Mouse (Mus musculus) ES-E14 (cell line): ENCODE measurements around the gene Cuta. TPM values are rescaled to one million over a fixed set of nuclear protein-coding genes. Genes with fewer than 3 reads are reported as not detected.
"Not testable (repeated sequence)": the region's sequence is repeated elsewhere in the genome, so short reads cannot be mapped to it uniquely, and the experiment has no call there.

Source experiments
- DNase-seq: peaks from one replicate; pipeline ENCODE4 v3.0.0-alpha.2; 2013; ENCODE audit warnings: low read depth, low spot score
- H3K27ac ChIP-seq: 2 replicates; pipeline ENCODE4 v1.5.1; 2012; ENCODE audit warnings: low read depth, mild to moderate bottlenecking, low read length, moderate library complexity, mixed read lengths; ENCODE audit not compliant: poor library complexity, insufficient read depth, severe bottlenecking
- H3K36me3 ChIP-seq: 2 replicates; pipeline ENCODE4 v1.6.1; 2012; ENCODE audit warnings: mild to moderate bottlenecking, low read length, moderate library complexity, mixed read lengths; ENCODE audit not compliant: control insufficient read depth, poor library complexity, insufficient read depth, severe bottlenecking
- H3K4me1 ChIP-seq, 2 experiments: fragments of 150-350 bp in 1 of 2; sonication (generic) in 1 of 2; 2 replicates each; pipeline ENCODE4 v1.6.1; 2012; ENCODE audit warnings: low read length in 2 of 2, mild to moderate bottlenecking in 1 of 2, mixed read lengths in 1 of 2; ENCODE audit not compliant: control insufficient read depth in 2 of 2, insufficient read depth in 2 of 2, poor library complexity in 1 of 2
- H3K4me3 ChIP-seq, 2 experiments: fragments of 150-350 bp in 1 of 2; sonication (generic) in 1 of 2; 2 replicates each; pipeline ENCODE4 v1.5.1; 2012; ENCODE audit warnings: low read length in 2 of 2, low read depth in 1 of 2, mild to moderate bottlenecking in 1 of 2, mixed read lengths in 1 of 2; ENCODE audit not compliant: insufficient read depth in 1 of 2, poor library complexity in 1 of 2, severe bottlenecking in 1 of 2
- H3K9ac ChIP-seq: 2 replicates; pipeline ENCODE4 v1.6.1; 2012; ENCODE audit warnings: low read depth, mild to moderate bottlenecking, low read length, mixed read lengths; ENCODE audit not compliant: poor library complexity, insufficient read depth, severe bottlenecking
- H3K9me3 ChIP-seq: fragments of 150-350 bp; sonication (generic); 2 replicates; pipeline ENCODE4 v1.6.1; 2012; ENCODE audit warnings: low read depth, mild to moderate bottlenecking, low read length; ENCODE audit not compliant: control insufficient read depth, insufficient read depth
- CHD2 ChIP-seq: IDR thresholded peaks from 2 replicates; pipeline ENCODE4 v1.6.1; 2014; ENCODE audit warnings: mild to moderate bottlenecking, low read depth, low read length, inconsistent platforms
- HCFC1 ChIP-seq: IDR thresholded peaks from 2 replicates; pipeline ENCODE4 v1.6.1; 2012; ENCODE audit warnings: low read length, inconsistent platforms, borderline replicate concordance; ENCODE audit not compliant: insufficient read depth
- MAFK ChIP-seq: IDR thresholded peaks from 2 replicates; pipeline ENCODE4 v1.6.1; 2014; ENCODE audit warnings: mild to moderate bottlenecking, low read depth, low read length, inconsistent platforms; ENCODE audit not compliant: insufficient read depth
- ZC3H11A ChIP-seq: IDR thresholded peaks from 2 replicates; pipeline ENCODE4 v1.6.1; 2012; ENCODE audit warnings: low read depth, mild to moderate bottlenecking, inconsistent platforms, low read length, borderline replicate concordance
- ZNF384 ChIP-seq: IDR thresholded peaks from 2 replicates; pipeline ENCODE4 v1.6.1; 2012; ENCODE audit warnings: low read depth, low read length, inconsistent platforms
- in situ Hi-C, 2 experiments: fragments of 600-800 bp; cut with MboI; formaldehyde crosslinking; loops; one replicate each; pipeline ENCODE4 v1.15.1; 2025; ENCODE audit warnings: low sequenced_read_pairs in 2 of 2, inconsistent platforms in 1 of 2; ENCODE audit not compliant: unreplicated experiment in 2 of 2
- total RNA-seq: library from RNA; depleted of rRNA; stranded (reverse); fragments of 300-350 nt; gene quantifications from 2 replicates; pipeline ENCODE4 v1.2.3, GENCODE M21; 2012

The Cuta gene
- total RNA-seq, 1 experiment, result 43.0 TPM

GRCm38 (mm10) chr17:26979426-26979825 lies 40.1 kb upstream of the Cuta start:
- TF ChIP-seq MAFK, result no peak
- TF ChIP-seq HCFC1, result no peak
- no peak for TF ChIP-seq ZNF384
- TF ChIP-seq CHD2, result no peak
- no peak for TF ChIP-seq ZC3H11A

GRCm38 (mm10) chr17:26977354-26977753 lies 38.0 kb upstream of the Cuta start:
- H3K27ac ChIP-seq, H3K9me3 ChIP-seq, H3K9ac ChIP-seq, in situ Hi-C loops, H3K4me1 ChIP-seq, DNase-seq, H3K4me3 ChIP-seq: not testable (repeated sequence)
- H3K36me3 ChIP-seq, result peaks cover 17% of the 10 kb centered on the region
- 0 out of 2 replicates have a peak, but pooled peaks have one; percentile 48 for TF ChIP-seq ZNF384

More at GRCm38 (mm10) chr17:26979426-26979825, 40.1 kb upstream of the Cuta start:
- Histone ChIP-seq H3K4me3 (no peak overlapping the region), H3K36me3 (peaks cover 16% of the 10 kb centered on the region), H3K27ac (no peak overlapping the region), H3K4me1 (peaks cover 0 to 2% of the 10 kb centered on the region in 2 experiments; a peak in 1 of 4 replicates), H3K9ac (no peak overlapping the region), H3K9me3 (no peaks in the 10 kb centered on the region)
- no peak for DNase-seq
- in situ Hi-C loops, result no loop called here

GRCm38 (mm10) chr17:26975415-26975814 lies 36.0 kb upstream of the Cuta start:
- Histone ChIP-seq H3K9ac (no peak overlapping the region), H3K9me3 (no peaks in the 10 kb centered on the region), H3K36me3 (peaks cover 17% of the 10 kb centered on the region), H3K4me1 (peaks cover 0 to 11% of the 10 kb centered on the region in 2 experiments; a peak in 1 of 4 replicates), H3K4me3 (no peak overlapping the region), H3K27ac (no peak overlapping the region)
- in situ Hi-C loops, result no loop called here
- no peak for DNase-seq
- TF ChIP-seq HCFC1 (no peak), ZC3H11A (no peak)

- H3K9ac ChIP-seq, result no peak overlapping the region
These were observed 35.2 kb upstream of the Cuta start for GRCm38 (mm10) chr17:26974547-26974946.

GRCm38 (mm10) chr17:26972703-26973574 lies 33.6 kb upstream of the Cuta start, which contains the start of gene Zbtb9:
Gene Zbtb9 (plus strand): TSS chr17:26973167.
- DNase-seq, result peak; percentile 90
- Histone ChIP-seq H3K27ac (no peak within 1 kb of the TSS), H3K9me3 (no peaks in the 10 kb centered on the region), H3K36me3 (peaks cover 16% of the 10 kb centered on the region), H3K4me3 (peak within 1 kb of the TSS; percentile 77 to 93), H3K9ac (peak within 1 kb of the TSS; percentile 86), H3K4me1 (peaks cover 0 to 15% of the 10 kb centered on the region in 2 experiments; a peak in 1 of 4 replicates)
- TF ChIP-seq ZNF384 (no peak), MAFK (no peak), CHD2 (peak; percentile 64; the same call in 1 of the 2 replicates)
- in situ Hi-C loops, result no loop called here

More at GRCm38 (mm10) chr17:26974547-26974946, 35.2 kb upstream of the Cuta start:
- peaks cover 0 to 11% of the 10 kb centered on the region in 2 experiments; a peak in 1 of 4 replicates for H3K4me1 ChIP-seq
- no peak overlapping the region for H3K4me3 ChIP-seq
- no peak for DNase-seq
- in situ Hi-C loops, result no loop called here
- no peak overlapping the region for H3K27ac ChIP-seq
- H3K36me3 ChIP-seq, result peaks cover 17% of the 10 kb centered on the region
- no peak for TF ChIP-seq HCFC1
- no peak for TF ChIP-seq CHD2
- H3K9me3 ChIP-seq, result no peaks in the 10 kb centered on the region
